Mouse (Mus musculus) CH12.LX (cell line): Measurements from ENCODE around the gene Cry1. TPM values are rescaled to one million over a fixed set of nuclear protein-coding genes. Genes with fewer than 3 reads are reported as not detected.

Experiments
- DNase-seq: peaks from one replicate; pipeline ENCODE4 v3.0.0-alpha.2; 2013; ENCODE audit errors: extremely low read depth
- H3K27ac ChIP-seq: 2 replicates; pipeline ENCODE4 v1.5.1; 2012; ENCODE audit warnings: low read depth, mild to moderate bottlenecking, control low read depth, moderate library complexity; ENCODE audit not compliant: insufficient read depth
- H3K27me3 ChIP-seq: replicated peaks from 2 replicates; pipeline ENCODE3; 2012; ENCODE audit warnings: inconsistent platforms
- H3K36me3 ChIP-seq, 2 experiments: replicated peaks in 1 of 2; 2 replicates each; pipeline versions ENCODE3 to v1.6.1; 2012; ENCODE audit warnings: inconsistent platforms in 1 of 2, low read length in 1 of 2, mild to moderate bottlenecking in 1 of 2, mixed read lengths in 1 of 2, moderate library complexity in 1 of 2; ENCODE audit not compliant: control insufficient read depth in 1 of 2, insufficient read depth in 1 of 2
- H3K4me1 ChIP-seq, 2 experiments: 2 replicates each; pipeline ENCODE4 v1.6.1; 2012; ENCODE audit warnings: inconsistent platforms in 1 of 2, moderate library complexity in 1 of 2; ENCODE audit not compliant: insufficient read depth in 2 of 2, control insufficient read depth in 1 of 2
- H3K4me2 ChIP-seq: 2 replicates; pipeline ENCODE4 v1.6.1; 2012; ENCODE audit warnings: low read depth, mild to moderate bottlenecking, control low read depth; ENCODE audit not compliant: poor library complexity, insufficient read depth, severe bottlenecking
- H3K4me3 ChIP-seq, 3 experiments: fragments of 150-350 bp in 1 of 3; sonication (generic) in 1 of 3; replicated peaks in 1 of 3; 2 replicates each; pipeline versions ENCODE3 to v1.5.1; 2011 to 2012; ENCODE audit warnings: low read depth in 2 of 3, low read length in 2 of 3, mild to moderate bottlenecking in 2 of 3, moderate library complexity in 2 of 3, control low read depth in 1 of 3, improper control_type of control experiment in 1 of 3, inconsistent platforms in 1 of 3, mixed read lengths in 1 of 3; ENCODE audit not compliant: poor library complexity in 1 of 3
- H3K79me2 ChIP-seq: replicated peaks from 2 replicates; pipeline ENCODE4 v1.6.1; 2012; ENCODE audit warnings: mild to moderate bottlenecking, moderate library complexity; ENCODE audit not compliant: control insufficient read depth, poor library complexity, insufficient read depth, severe bottlenecking; ENCODE audit errors: extremely low read depth
- H3K9ac ChIP-seq: 2 replicates; pipeline ENCODE4 v1.6.1; 2012; ENCODE audit warnings: low read depth, mild to moderate bottlenecking, control low read depth, moderate library complexity; ENCODE audit not compliant: insufficient read depth
- H3K9me3 ChIP-seq: replicated peaks from 2 replicates; pipeline ENCODE3; 2012; ENCODE audit warnings: low read length, inconsistent platforms, mixed read lengths
- CHD1 ChIP-seq: IDR thresholded peaks from 2 replicates; pipeline ENCODE4 v1.6.1; 2012; ENCODE audit warnings: low read depth, low read length, improper control_type of control experiment, inconsistent platforms
- CHD2 ChIP-seq: IDR thresholded peaks from 2 replicates; pipeline ENCODE4 v1.6.1; 2011; ENCODE audit warnings: low read length, improper control_type of control experiment
- E2F4 ChIP-seq: IDR thresholded peaks from 2 replicates; pipeline ENCODE4 v1.6.1; 2011; ENCODE audit warnings: low read depth, low read length, improper control_type of control experiment; ENCODE audit not compliant: insufficient replicate concordance
- ETS1 ChIP-seq: conservative IDR thresholded peaks from 2 replicates; pipeline ENCODE4 v1.6.1; 2012; ENCODE audit warnings: low read depth, mild to moderate bottlenecking, inconsistent platforms, low read length, improper control_type of control experiment, moderate library complexity
- GABPA ChIP-seq: IDR thresholded peaks from 2 replicates; pipeline ENCODE4 v1.6.1; 2012; ENCODE audit warnings: low read depth, low read length, improper control_type of control experiment, inconsistent platforms; ENCODE audit not compliant: insufficient replicate concordance
- HCFC1 ChIP-seq: IDR thresholded peaks from 2 replicates; pipeline ENCODE4 v1.6.1; 2012; ENCODE audit warnings: low read depth, mild to moderate bottlenecking, inconsistent platforms, low read length, improper control_type of control experiment
- IRF4 ChIP-seq: IDR thresholded peaks from 2 replicates; pipeline ENCODE4 v1.6.1; 2014; ENCODE audit warnings: low read depth, mild to moderate bottlenecking, inconsistent platforms, low read length, improper control_type of control experiment
- JUN ChIP-seq: IDR thresholded peaks from 2 replicates; pipeline ENCODE4 v1.6.1; 2011; ENCODE audit warnings: low read depth, mild to moderate bottlenecking, low read length, improper control_type of control experiment, moderate library complexity; ENCODE audit not compliant: insufficient read depth
- JUND ChIP-seq: conservative IDR thresholded peaks from 2 replicates; pipeline ENCODE4 v1.6.1; 2011; ENCODE audit warnings: low read depth, low read length, improper control_type of control experiment
- MAFK ChIP-seq: IDR thresholded peaks from 2 replicates; pipeline ENCODE4 v1.6.1; 2011; ENCODE audit warnings: low read length, improper control_type of control experiment; ENCODE audit not compliant: insufficient replicate concordance
- MAX ChIP-seq: IDR thresholded peaks from 2 replicates; pipeline ENCODE4 v1.6.1; 2011; ENCODE audit warnings: low read length, improper control_type of control experiment
- MXI1 ChIP-seq: IDR thresholded peaks from 2 replicates; pipeline ENCODE4 v1.6.1; 2011; ENCODE audit warnings: mild to moderate bottlenecking, low read depth, low read length, improper control_type of control experiment
- NELFE ChIP-seq: IDR thresholded peaks from 2 replicates; pipeline ENCODE4 v1.6.1; 2011; ENCODE audit warnings: low read depth, low read length, improper control_type of control experiment
- NRF1 ChIP-seq: IDR thresholded peaks from 2 replicates; pipeline ENCODE4 v1.6.1; 2014; ENCODE audit warnings: low read depth, mild to moderate bottlenecking, inconsistent platforms, low read length, improper control_type of control experiment, moderate library complexity
- PAX5 ChIP-seq: IDR thresholded peaks from 2 replicates; pipeline ENCODE4 v1.6.1; 2012; ENCODE audit warnings: low read length, inconsistent platforms, mixed read lengths
- POLR2AphosphoS2 ChIP-seq: IDR thresholded peaks from 2 replicates; pipeline ENCODE4 v1.6.1; 2011; ENCODE audit warnings: low read depth, low read length, improper control_type of control experiment
- RCOR1 ChIP-seq: conservative IDR thresholded peaks from 2 replicates; pipeline ENCODE4 v1.6.1; 2012; ENCODE audit warnings: low read depth, mild to moderate bottlenecking, inconsistent platforms, low read length, improper control_type of control experiment
- SIN3A ChIP-seq: IDR thresholded peaks from 2 replicates; pipeline ENCODE4 v1.6.1; 2012; ENCODE audit warnings: low read length, improper control_type of control experiment, inconsistent platforms
- SMC3 ChIP-seq: IDR thresholded peaks from 2 replicates; pipeline ENCODE4 v1.6.1; 2011; ENCODE audit warnings: low read depth, low read length, improper control_type of control experiment
- TBP ChIP-seq: conservative IDR thresholded peaks from 2 replicates; pipeline ENCODE4 v1.6.1; 2011; ENCODE audit warnings: low read depth, low read length, improper control_type of control experiment
- USF1 ChIP-seq: IDR thresholded peaks from 2 replicates; pipeline ENCODE4 v1.6.1; 2014; ENCODE audit warnings: low read depth, mild to moderate bottlenecking, inconsistent platforms, low read length, improper control_type of control experiment
- USF2 ChIP-seq: conservative IDR thresholded peaks from 2 replicates; pipeline ENCODE4 v1.6.1; 2011; ENCODE audit warnings: low read depth, low read length, improper control_type of control experiment
- ZC3H11A ChIP-seq: IDR thresholded peaks from 2 replicates; pipeline ENCODE4 v1.6.1; 2012; ENCODE audit warnings: low read depth, mild to moderate bottlenecking, inconsistent platforms, low read length, improper control_type of control experiment
- ZKSCAN1 ChIP-seq: IDR thresholded peaks from 2 replicates; pipeline ENCODE4 v1.6.1; 2012; ENCODE audit warnings: low read depth, inconsistent platforms, low read length, improper control_type of control experiment, borderline replicate concordance
- ZMIZ1 ChIP-seq: IDR thresholded peaks from 2 replicates; pipeline ENCODE4 v1.6.1; 2012; ENCODE audit warnings: low read depth, mild to moderate bottlenecking, inconsistent platforms, low read length, improper control_type of control experiment
- ZNF384 ChIP-seq: IDR thresholded peaks from 2 replicates; pipeline ENCODE4 v1.6.1; 2012; ENCODE audit warnings: low read depth, low read length, improper control_type of control experiment, inconsistent platforms
- dilution Hi-C: fragments of 300-500 bp; cut with MboI; formaldehyde crosslinking; loops from 2 replicates; pipeline ENCODE4 v1.14.3; 2020; ENCODE audit warnings: low sequenced_read_pairs; ENCODE audit not compliant: extremely low pct_unique_long_range_greater_than_20kb, extremely low pct_ligation_motif_present
- in situ Hi-C: fragments of 300-500 bp; cut with MboI; formaldehyde crosslinking; loops from 3 replicates; pipeline ENCODE4 v1.14.3; 2019; ENCODE audit warnings: low sequenced_read_pairs, low pct_ligation_motif_present, low pct_unique_long_range_greater_than_20kb, mixed read lengths
- polyA plus RNA-seq: library from polyadenylated mRNA; unstranded; fragments of >175 nt; gene quantifications from 2 replicates; pipeline ENCODE4 v1.2.1, GENCODE M21; 2012; ENCODE audit warnings: low read depth; ENCODE audit not compliant: insufficient read length
- total RNA-seq, 2 experiments: library from RNA; depleted of rRNA; stranded (reverse); fragments of 300-350 nt in 1 of 2; fragments of >200 nt in 1 of 2; gene quantifications; 2 replicates each; pipeline ENCODE4 v1.2.3; 2012 to 2014

Cry1 gene
- total and polyA plus RNA-seq, 3 experiments = 16.3 to 19.8 (median 17.1) TPM

- peak; percentile 46 for DNase-seq
- Histone ChIP-seq H3K4me3 (peak overlapping the region; percentile 82 to 88 (median 83)), H3K79me2 (peaks cover 15% of the 10 kb centered on the region), H3K4me2 (peak overlapping the region; percentile 67), H3K9me3 (no peaks in the 10 kb centered on the region), H3K36me3 (peaks cover 0 to 6% of the 10 kb centered on the region in 2 experiments), H3K9ac (peak overlapping the region; percentile 76), H3K27me3 (no peaks in the 10 kb centered on the region), H3K27ac (peak overlapping the region; percentile 34; the same call in 1 of the 2 replicates), H3K4me1 (peaks cover 0 to 28% of the 10 kb centered on the region in 2 experiments; a peak in 2 of 4 replicates)
- in situ Hi-C loops = no loop called here
- dilution Hi-C loops = no loop called here
- TF ChIP-seq JUN (no peak), ZMIZ1 (no peak), SIN3A (peak; percentile 33), ZNF384 (peak; percentile 93), CHD2 (no peak), RCOR1 (no peak), NRF1 (0 out of 2 replicates have a peak, but pooled peaks have one; percentile 3)
Observed at GRCm38 (mm10) chr10:85103085-85103885, 81.6 kb downstream of the Cry1 start.

GRCm38 (mm10) chr10:85102247-85103084, 82.4 kb downstream of the Cry1 start, which contains the start of the genes Fhl4 and Tmem263:
Fhl4 (minus strand) TSS chr10:85102495.
Tmem263 (plus strand) TSS chr10:85102627.
- Histone ChIP-seq H3K4me3 (peak within 1 kb of the TSS; percentile 82 to 88 (median 83)), H3K27ac (peak within 1 kb of the TSS; percentile 58)
- TF ChIP-seq IRF4 = 0 out of 2 replicates have a peak, but pooled peaks have one; percentile 5
- TF ChIP-seq ZKSCAN1 = no peak
- no peak for TF ChIP-seq USF2
- TF ChIP-seq PAX5 = no peak
- TF ChIP-seq MAX = peak; percentile 2; the same call in 1 of the 2 replicates
- TF ChIP-seq ETS1 = no peak
- TF ChIP-seq MXI1 = peak; percentile 55
- no peak for TF ChIP-seq RCOR1
- TF ChIP-seq MAFK = no peak
- no peak for TF ChIP-seq CHD2
- peak; percentile 61; the same call in 1 of the 2 replicates for TF ChIP-seq SIN3A
- no peak for TF ChIP-seq SMC3
- TF ChIP-seq NELFE = peak; percentile 82
- no peak for TF ChIP-seq CHD1
- TF ChIP-seq E2F4 = no peak
- TF ChIP-seq ZNF384 = no peak
- peak; percentile 80 for TF ChIP-seq NRF1
- TF ChIP-seq POLR2AphosphoS2 = peak; percentile 77; the same call in 1 of the 2 replicates
- no peak for TF ChIP-seq TBP
- no peak for TF ChIP-seq JUND
- TF ChIP-seq GABPA = no peak
- no peak for TF ChIP-seq ZC3H11A
- TF ChIP-seq USF1 = no peak
- TF ChIP-seq JUN = no peak
- TF ChIP-seq HCFC1 = peak; percentile 11; the same call in 1 of the 2 replicates

More at GRCm38 (mm10) chr10:85102247-85103084, 82.4 kb downstream of the Cry1 start, which contains the start of the genes Fhl4 and Tmem263:
- in situ Hi-C loops (no loop called here), dilution Hi-C loops (no loop called here)
- peak; percentile 86 for DNase-seq
- Histone ChIP-seq H3K9ac (peak within 1 kb of the TSS; percentile 79), H3K79me2 (peaks cover 15% of the 10 kb centered on the region), H3K4me1 (peaks cover 0 to 28% of the 10 kb centered on the region in 2 experiments; a peak in 2 of 4 replicates), H3K4me2 (peak within 1 kb of the TSS; percentile 84), H3K27me3 (no peaks in the 10 kb centered on the region), H3K9me3 (no peaks in the 10 kb centered on the region), H3K36me3 (peaks cover 0 to 6% of the 10 kb centered on the region in 2 experiments)
